Mouse (Mus musculus) regulatory T cell (primary cell): ENCODE measurements around the gene Ankrd24.

Experiments
- in situ Hi-C: fragments of 300-600 bp; cut with MboI, MseI; formaldehyde crosslinking; loops from one replicate; pipeline ENCODE4 v1.15.1; 2025; ENCODE audit warnings: high pct_unique_total_duplicates

Gene Ankrd24

GRCm38 (mm10) chr10:81644162-81644561 is 15.8 kb downstream of the Ankrd24 start:
- in situ Hi-C loops, result loop anchor here (5.0 to 10.0 kb wide), 2 partner anchors 87 to 531 kb away; partner anchors contain the start of gene Aes

GRCm38 (mm10) chr10:81644716-81645115 is 16.4 kb downstream of the Ankrd24 start:
- in situ Hi-C loops, result loop anchor here (5.0 to 10.0 kb wide), 2 partner anchors 87 to 530 kb away; partner anchors contain the start of gene Aes

- in situ Hi-C loops, result loop anchor here (10.0 kb wide), 1 partner anchor 529 kb away; no protein-coding TSS in a partner anchor
Measured at GRCm38 (mm10) chr10:81645391-81645790, 17.1 kb downstream of the Ankrd24 start.

GRCm38 (mm10) chr10:81646015-81646555 is 17.7 kb downstream of the Ankrd24 start:
- in situ Hi-C loops, result loop anchor here (10.0 kb wide), 1 partner anchor 529 kb away; no protein-coding TSS in a partner anchor

- in situ Hi-C loops, result loop anchor here (10.0 kb wide), 1 partner anchor 526 kb away; no protein-coding TSS in a partner anchor
Measured at GRCm38 (mm10) chr10:81648803-81649775, 20.7 kb downstream of the Ankrd24 start, which contains the start of gene Gm10778. TSS of gene Gm10778 (plus strand) at chr10:81649059.

GRCm38 (mm10) chr10:81655178-81655577 is 26.8 kb downstream of the Ankrd24 start:
- in situ Hi-C loops, result loop anchor here (10.0 kb wide), 1 partner anchor 60 kb away; no protein-coding TSS in a partner anchor

GRCm38 (mm10) chr10:81656174-81656573 is 27.8 kb downstream of the Ankrd24 start:
- in situ Hi-C loops, result loop anchor here (10.0 kb wide), 1 partner anchor 59 kb away; no protein-coding TSS in a partner anchor

GRCm38 (mm10) chr10:81687114-81687513 is 58.8 kb downstream of the Ankrd24 start:
- in situ Hi-C loops, result loop anchor here (10.0 kb wide), 1 partner anchor 158 kb away; no protein-coding TSS in a partner anchor
